Mouse (Mus musculus) heart, adult 2 months (tissue): Measurements from ENCODE around the gene Carm1.

Source experiments
- CTCF ChIP-seq: fragments of 200-600 bp; IDR thresholded peaks from 2 replicates; pipeline ENCODE4 v1.8.1; 2022; ENCODE audit warnings: antibody characterized with exemption, mild to moderate bottlenecking, moderate library complexity
- EP300 ChIP-seq: fragments of 200-500 bp; IDR thresholded peaks from 2 replicates; pipeline ENCODE4 v1.6.1; 2011; ENCODE audit warnings: low read depth, low read length, control low read depth; ENCODE audit not compliant: insufficient read depth
- POLR2A ChIP-seq: fragments of 200-500 bp; IDR thresholded peaks from 2 replicates; pipeline ENCODE4 v1.6.1; 2011; ENCODE audit warnings: mild to moderate bottlenecking, low read depth, low read length, control low read depth; ENCODE audit not compliant: insufficient read depth

- TF ChIP-seq EP300, result no peak
- peak; percentile 58 for TF ChIP-seq CTCF
- TF ChIP-seq POLR2A, result no peak
Measured at GRCm38 (mm10) chr9:21546789-21547074, at the start of gene Carm1.
